Mouse (Mus musculus) neural tube, embryonic 10.5 days (tissue): Measurements from ENCODE around the gene Ldhd.
"Not testable (repeated sequence)": the region's sequence is repeated elsewhere in the genome, so short reads cannot be mapped to it uniquely, and the experiment has no call there.

ENCODE experiments used
- DNase-seq: peaks from one replicate; pipeline ENCODE4 v3.0.0-alpha.2; 2017; ENCODE audit warnings: low spot score; ENCODE audit errors: extremely low spot score

Ldhd gene

GRCm38 (mm10) chr8:111630105-111630521 lies at the start of gene Ldhd:
Ldhd (minus strand) TSS chr8:111630374.
- DNase-seq = no peak

- DNase-seq = no peak
These were observed 48.7 kb upstream of the Ldhd start for GRCm38 (mm10) chr8:111678848-111679247.

- peak; percentile 55 for DNase-seq
These were observed 47.9 kb upstream of the Ldhd start for GRCm38 (mm10) chr8:111678111-111678510.

- no peak for DNase-seq
These were observed 46.1 kb upstream of the Ldhd start for GRCm38 (mm10) chr8:111676237-111676636.

- no peak for DNase-seq
These were observed 36.6 kb upstream of the Ldhd start for GRCm38 (mm10) chr8:111666751-111667150.

- DNase-seq = peak; percentile 68
These were observed 32.3 kb upstream of the Ldhd start for GRCm38 (mm10) chr8:111662473-111662872.

GRCm38 (mm10) chr8:111658819-111659423 lies 28.7 kb upstream of the Ldhd start:
- DNase-seq = no peak

GRCm38 (mm10) chr8:111657312-111657854 lies 27.2 kb upstream of the Ldhd start:
- DNase-seq = no peak

GRCm38 (mm10) chr8:111653524-111653923 lies 23.4 kb upstream of the Ldhd start:
- no peak for DNase-seq

- DNase-seq = no peak
These were observed 20.5 kb upstream of the Ldhd start for GRCm38 (mm10) chr8:111650651-111651050.

- no peak for DNase-seq
These were observed 18.7 kb upstream of the Ldhd start for GRCm38 (mm10) chr8:111648834-111649233.

- no peak for DNase-seq
These were observed 15.5 kb upstream of the Ldhd start for GRCm38 (mm10) chr8:111645715-111646114.

GRCm38 (mm10) chr8:111644286-111645051 lies 14.3 kb upstream of the Ldhd start:
- DNase-seq = not testable (repeated sequence)

- DNase-seq = peak; percentile 91
These were observed 13.3 kb upstream of the Ldhd start, which contains the start of gene Zfp1 for GRCm38 (mm10) chr8:111643264-111644141. Zfp1 (plus strand) TSS chr8:111643401.

GRCm38 (mm10) chr8:111642939-111643263 lies 12.7 kb upstream of the Ldhd start:
- DNase-seq = no peak

GRCm38 (mm10) chr8:111642496-111642895 lies 12.3 kb upstream of the Ldhd start:
- no peak for DNase-seq

GRCm38 (mm10) chr8:111641064-111641463 lies 10.9 kb upstream of the Ldhd start:
- DNase-seq = no peak

- DNase-seq = no peak
These were observed 7.9 kb upstream of the Ldhd start for GRCm38 (mm10) chr8:111638086-111638485.

GRCm38 (mm10) chr8:111632976-111633375 lies 2.8 kb upstream of the Ldhd start:
- no peak for DNase-seq

GRCm38 (mm10) chr8:111631589-111631988 lies 1.4 kb upstream of the Ldhd start:
- DNase-seq = no peak

- DNase-seq = no peak
These were observed 1.2 kb downstream of the Ldhd start for GRCm38 (mm10) chr8:111628894-111629501.
